Mouse (Mus musculus): ENCODE data around the gene Pate4. TPM values are rescaled to one million over a fixed set of nuclear protein-coding genes. Genes with fewer than 3 reads are reported as not detected.
"Not testable (repeated sequence)": the region's sequence is repeated elsewhere in the genome, so short reads cannot be mapped to it uniquely, and the experiment has no call there.

Gene Pate4
- total and polyA plus RNA-seq, 3 experiments: not detected

DNA sequence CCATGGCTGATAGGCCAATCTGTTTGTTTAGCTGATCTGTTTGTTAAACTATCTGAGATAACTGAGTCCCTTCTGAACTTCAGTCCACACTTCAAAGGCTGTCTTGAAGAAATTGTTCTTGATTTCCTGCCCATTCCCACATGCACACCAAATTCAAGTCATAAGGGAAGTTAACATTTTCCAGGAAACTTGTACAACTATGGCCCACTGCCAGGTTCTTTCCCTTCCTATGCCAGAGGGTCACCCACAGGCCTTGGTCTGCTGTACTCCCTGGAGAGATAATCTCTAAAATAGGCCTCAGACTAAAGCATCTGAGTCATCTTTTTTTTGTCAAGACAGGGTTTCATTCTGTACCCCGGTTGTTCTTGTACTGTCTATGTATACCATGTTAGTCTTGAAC, 21.2 kb upstream of the Pate4 start:
- H3K36me3 ChIP-seq (replicated peaks in 1 of 2; ENCODE audit: control insufficient read depth in 1 of 2, insufficient read depth in 1 of 2, low read length in 1 of 2): no peaks in the 10 kb centered on the region
- no peaks in the 10 kb centered on the region for H3K9me3 ChIP-seq (replicated peaks; ENCODE audit: low read length)
- no peaks in the 10 kb centered on the region for H3K79me2 ChIP-seq (replicated peaks; ENCODE audit: control insufficient read depth, extremely low read depth, insufficient read depth, poor library complexity, severe bottlenecking)
- no peak for TF ChIP-seq ZNF384 (IDR thresholded peaks at IDR 0.05; ENCODE audit: low read depth, low read length)
- TF ChIP-seq SMC3 (IDR thresholded peaks at IDR 0.05; ENCODE audit: low read depth, low read length): no peak
- TF ChIP-seq POLR2A (IDR thresholded peaks at IDR 0.05; ENCODE audit: low read depth, low read length): no peak
- no peak for TF ChIP-seq E2F4 (IDR thresholded peaks at IDR 0.05; ENCODE audit: insufficient replicate concordance, low read depth, low read length)
- no peak for TF ChIP-seq ETS1 (conservative IDR thresholded peaks at IDR 0.05; ENCODE audit: low read depth, low read length)
- no peak for TF ChIP-seq HCFC1 (IDR thresholded peaks at IDR 0.05; ENCODE audit: low read depth, low read length)
- TF ChIP-seq JUN (IDR thresholded peaks at IDR 0.05; ENCODE audit: insufficient read depth, low read depth, low read length): no peak
- no peak for TF ChIP-seq TBP (conservative IDR thresholded peaks at IDR 0.05; ENCODE audit: low read depth, low read length)
- no peak for TF ChIP-seq MAZ (IDR thresholded peaks at IDR 0.05; ENCODE audit: low read depth, low read length)
- no peak for TF ChIP-seq CHD1 (IDR thresholded peaks at IDR 0.05; ENCODE audit: low read depth, low read length)
- TF ChIP-seq GABPA (IDR thresholded peaks at IDR 0.05; ENCODE audit: insufficient replicate concordance, low read depth, low read length): no peak
- H3K4me3 ChIP-seq (replicated peaks in 1 of 3; ENCODE audit: low read depth in 2 of 3, low read length in 2 of 3, poor library complexity in 1 of 3): no peak overlapping the region
- no peak for DNase-seq (ENCODE audit: extremely low read depth)
- H3K4me2 ChIP-seq (ENCODE audit: insufficient read depth, low read depth, poor library complexity, severe bottlenecking): no peak overlapping the region
- no peaks in the 10 kb centered on the region for H3K27me3 ChIP-seq (replicated peaks)
- H3K4me1 ChIP-seq (ENCODE audit: control insufficient read depth in 1 of 2, insufficient read depth in 2 of 2): peaks cover 0 to 21% of the 10 kb centered on the region in 2 experiments; a peak in 2 of 4 replicates
- dilution Hi-C loops (cut with MboI; ENCODE audit: extremely low pct_ligation_motif_present, extremely low pct_unique_long_range_greater_than_20kb, low sequenced_read_pairs): no loop called here
- no peak overlapping the region for H3K27ac ChIP-seq (ENCODE audit: insufficient read depth, low read depth)
- no peak overlapping the region for H3K9ac ChIP-seq (ENCODE audit: insufficient read depth, low read depth)
- in situ Hi-C loops (cut with MboI; ENCODE audit: low pct_ligation_motif_present, low pct_unique_long_range_greater_than_20kb, low sequenced_read_pairs): no loop called here

DNA sequence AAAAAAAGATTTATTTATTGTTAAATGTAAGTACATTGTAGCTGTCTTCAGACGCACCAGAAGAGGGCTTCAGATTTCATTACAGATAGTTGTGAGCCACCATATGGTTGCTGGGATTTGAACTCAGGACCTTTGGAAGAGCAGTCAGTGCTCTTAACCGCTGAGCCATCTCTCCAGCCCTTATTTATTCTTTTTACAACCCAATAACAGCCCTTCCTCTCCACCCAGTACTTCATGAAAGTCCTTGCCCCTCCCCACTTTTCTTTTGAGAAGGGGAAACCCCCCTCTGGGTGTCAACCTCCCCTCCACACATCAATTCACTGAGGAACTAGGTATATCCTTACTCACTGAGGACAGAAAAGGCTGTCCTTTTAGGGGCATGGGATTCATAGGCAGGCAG, 5.0 kb upstream of the Pate4 start:
- H3K27ac ChIP-seq (ENCODE audit: insufficient read depth, low read depth); H3K4me2 ChIP-seq (ENCODE audit: insufficient read depth, low read depth, poor library complexity, severe bottlenecking); H3K4me1 ChIP-seq (ENCODE audit: control insufficient read depth in 1 of 2, insufficient read depth in 2 of 2); H3K36me3 ChIP-seq (replicated peaks in 1 of 2; ENCODE audit: control insufficient read depth in 1 of 2, insufficient read depth in 1 of 2, low read length in 1 of 2); H3K27me3 ChIP-seq (replicated peaks); H3K4me3 ChIP-seq (replicated peaks in 1 of 3; ENCODE audit: low read depth in 2 of 3, low read length in 2 of 3, poor library complexity in 1 of 3); dilution Hi-C loops (cut with MboI; ENCODE audit: extremely low pct_ligation_motif_present, extremely low pct_unique_long_range_greater_than_20kb, low sequenced_read_pairs); H3K79me2 ChIP-seq (replicated peaks; ENCODE audit: control insufficient read depth, extremely low read depth, insufficient read depth, poor library complexity, severe bottlenecking); H3K9me3 ChIP-seq (replicated peaks; ENCODE audit: low read length); in situ Hi-C loops (cut with MboI; ENCODE audit: low pct_ligation_motif_present, low pct_unique_long_range_greater_than_20kb, low sequenced_read_pairs); H3K9ac ChIP-seq (ENCODE audit: insufficient read depth, low read depth): not testable (repeated sequence)
- peak; percentile 75 for DNase-seq (ENCODE audit: extremely low read depth)
- TF ChIP-seq TBP (conservative IDR thresholded peaks at IDR 0.05; ENCODE audit: low read depth, low read length): peak; percentile 94
- peak; percentile 33; the same call in 1 of the 2 replicates for TF ChIP-seq MAFK (IDR thresholded peaks at IDR 0.05; ENCODE audit: insufficient replicate concordance, low read length)
- peak; percentile 48; the same call in 1 of the 2 replicates for TF ChIP-seq ELF1 (IDR thresholded peaks at IDR 0.05; ENCODE audit: low read depth, low read length)

DNA sequence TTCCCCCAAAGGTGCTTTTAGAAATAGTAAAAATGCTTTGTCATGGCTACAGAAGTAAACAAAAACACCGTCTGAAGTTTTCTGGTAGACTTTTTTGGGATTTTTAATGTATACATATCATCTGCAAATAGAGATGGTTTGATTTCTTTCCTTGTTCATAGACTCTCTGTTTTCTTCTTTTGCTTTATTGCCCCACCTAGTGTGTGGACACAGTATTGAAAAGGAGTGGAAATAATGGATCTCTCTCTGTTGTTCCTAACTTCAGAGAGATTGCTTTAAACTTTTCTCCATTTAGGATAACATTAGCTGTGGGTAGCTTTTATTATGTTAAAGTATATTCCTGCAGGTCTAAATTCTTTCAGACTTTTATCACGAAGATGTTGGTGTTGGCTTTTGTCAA, 2.3 kb upstream of the Pate4 start:
- Histone ChIP-seq H3K9ac (ENCODE audit: insufficient read depth, low read depth) (no peak overlapping the region), H3K9me3 (replicated peaks; ENCODE audit: low read length) (no peaks in the 10 kb centered on the region), H3K4me1 (ENCODE audit: control insufficient read depth in 1 of 2, insufficient read depth in 2 of 2) (peaks cover 0 to 9% of the 10 kb centered on the region in 2 experiments; a peak in 2 of 4 replicates), H3K27ac (ENCODE audit: insufficient read depth, low read depth) (no peak overlapping the region), H3K79me2 (replicated peaks; ENCODE audit: control insufficient read depth, extremely low read depth, insufficient read depth, poor library complexity, severe bottlenecking) (no peaks in the 10 kb centered on the region), H3K4me2 (ENCODE audit: insufficient read depth, low read depth, poor library complexity, severe bottlenecking) (no peak overlapping the region), H3K27me3 (replicated peaks) (no peaks in the 10 kb centered on the region), H3K36me3 (replicated peaks in 1 of 2; ENCODE audit: control insufficient read depth in 1 of 2, insufficient read depth in 1 of 2, low read length in 1 of 2) (no peaks in the 10 kb centered on the region), H3K4me3 (replicated peaks in 1 of 3; ENCODE audit: low read depth in 2 of 3, low read length in 2 of 3, poor library complexity in 1 of 3) (no peak overlapping the region)
- dilution Hi-C loops (cut with MboI; ENCODE audit: extremely low pct_ligation_motif_present, extremely low pct_unique_long_range_greater_than_20kb, low sequenced_read_pairs): no loop called here
- no peak for TF ChIP-seq UBTF (IDR thresholded peaks at IDR 0.05; ENCODE audit: low read depth, low read length)
- TF ChIP-seq RAD21 (IDR thresholded peaks at IDR 0.05; ENCODE audit: low read depth, low read length): peak; percentile 62
- TF ChIP-seq ZC3H11A (IDR thresholded peaks at IDR 0.05; ENCODE audit: low read depth, low read length): no peak
- peak; percentile 57 for TF ChIP-seq SMC3 (IDR thresholded peaks at IDR 0.05; ENCODE audit: low read depth, low read length)
- TF ChIP-seq CTCF (conservative IDR thresholded peaks at IDR 0.05 in 1 of 2, IDR thresholded peaks at IDR 0.05 in 1 of 2; ENCODE audit: low read depth in 2 of 2, low read length in 2 of 2): peak in 1 of 2 experiments; percentile 65; a peak in 2 of 4 replicates
- in situ Hi-C loops (cut with MboI; ENCODE audit: low pct_ligation_motif_present, low pct_unique_long_range_greater_than_20kb, low sequenced_read_pairs): no loop called here
- peak; percentile 16 for DNase-seq (ENCODE audit: extremely low read depth)
